Mouse (Mus musculus) embryo, embryonic 11.5 days (tissue): ENCODE data around the gene Rab3a.
A peak's percentile ranks its signal among the peaks of the same experiment; 100 is the strongest.

Source experiments
- DNase-seq: peaks from one replicate; pipeline ENCODE4 v3.0.0-alpha.2; 2012; ENCODE audit warnings: low read depth, low spot score

The Rab3a gene

GRCm38 (mm10) chr8:70754043-70754870 lies at the start of gene Rab3a:
Gene Rab3a, plus strand, starts transcription at chr8:70754679.
- DNase-seq = peak; percentile 94

- no peak for DNase-seq
Observed at GRCm38 (mm10) chr8:70708281-70708680, 46.2 kb upstream of the Rab3a start.

- DNase-seq = no peak
Observed at GRCm38 (mm10) chr8:70709794-70710193, 44.7 kb upstream of the Rab3a start.

- no peak for DNase-seq
Observed at GRCm38 (mm10) chr8:70710296-70710695, 44.2 kb upstream of the Rab3a start.

- no peak for DNase-seq
Observed at GRCm38 (mm10) chr8:70711041-70711440, 43.4 kb upstream of the Rab3a start.

- no peak for DNase-seq
Observed at GRCm38 (mm10) chr8:70713991-70714390, 40.5 kb upstream of the Rab3a start.

- DNase-seq = no peak
Observed at GRCm38 (mm10) chr8:70715086-70715485, 39.4 kb upstream of the Rab3a start.

- DNase-seq = no peak
Observed at GRCm38 (mm10) chr8:70716521-70717400, 37.7 kb upstream of the Rab3a start.

- DNase-seq = no peak
Observed at GRCm38 (mm10) chr8:70718297-70718696, 36.2 kb upstream of the Rab3a start, which contains the start of gene Gm3336. Gene Gm3336, plus strand, starts transcription at chr8:70718543.

- DNase-seq = no peak
Observed at GRCm38 (mm10) chr8:70719796-70720270, 34.6 kb upstream of the Rab3a start.

- DNase-seq = peak; percentile 75
Observed at GRCm38 (mm10) chr8:70720739-70721138, 33.7 kb upstream of the Rab3a start.

GRCm38 (mm10) chr8:70721601-70722000 lies 32.9 kb upstream of the Rab3a start:
- DNase-seq = no peak

GRCm38 (mm10) chr8:70723486-70724210 lies 30.8 kb upstream of the Rab3a start, which contains the start of gene Pde4c:
Gene Pde4c, plus strand, starts transcription at chr8:70723720.
- DNase-seq = no peak

GRCm38 (mm10) chr8:70724216-70724615 lies 30.3 kb upstream of the Rab3a start:
- DNase-seq = no peak

GRCm38 (mm10) chr8:70725792-70726447 lies 28.6 kb upstream of the Rab3a start:
- DNase-seq = no peak

- no peak for DNase-seq
Observed at GRCm38 (mm10) chr8:70726721-70727120, 27.8 kb upstream of the Rab3a start.

GRCm38 (mm10) chr8:70729808-70730475 lies 24.5 kb upstream of the Rab3a start:
- DNase-seq = no peak

- DNase-seq = no peak
Observed at GRCm38 (mm10) chr8:70730956-70731355, 23.5 kb upstream of the Rab3a start.

- DNase-seq = no peak
Observed at GRCm38 (mm10) chr8:70737705-70738104, 16.8 kb upstream of the Rab3a start.

GRCm38 (mm10) chr8:70738211-70738610 lies 16.3 kb upstream of the Rab3a start:
- DNase-seq = no peak
